Mouse (Mus musculus): ENCODE data around the gene Atic.

The Atic gene

GRCm38 (mm10) chr1:71556688-71557612 is at the start of gene Atic:
Gene Atic (plus strand): TSS chr1:71557150.
- peak; percentile 91 for DNase-seq

GRCm38 (mm10) chr1:71507251-71507650 is 49.7 kb upstream of the Atic start:
- DNase-seq = no peak

GRCm38 (mm10) chr1:71515041-71515440 is 41.9 kb upstream of the Atic start:
- peak; percentile 5 for DNase-seq

GRCm38 (mm10) chr1:71528808-71529648 is 27.9 kb upstream of the Atic start:
- DNase-seq = no peak

- DNase-seq = no peak
Measured at GRCm38 (mm10) chr1:71530779-71531178, 26.2 kb upstream of the Atic start.

GRCm38 (mm10) chr1:71531653-71532052 is 25.3 kb upstream of the Atic start:
- peak; percentile 67 for DNase-seq

- no peak for DNase-seq
Measured at GRCm38 (mm10) chr1:71539641-71540040, 17.3 kb upstream of the Atic start.

- DNase-seq = no peak
Measured at GRCm38 (mm10) chr1:71540437-71540836, 16.5 kb upstream of the Atic start.

- peak; percentile 15 for DNase-seq
Measured at GRCm38 (mm10) chr1:71550626-71551195, 6.2 kb upstream of the Atic start.

- no peak for DNase-seq
Measured at GRCm38 (mm10) chr1:71560626-71561025, 3.7 kb downstream of the Atic start.

- DNase-seq = no peak
Measured at GRCm38 (mm10) chr1:71564291-71564690, 7.3 kb downstream of the Atic start.

- no peak for DNase-seq
Measured at GRCm38 (mm10) chr1:71567884-71568605, 11.1 kb downstream of the Atic start.

- no peak for DNase-seq
Measured at GRCm38 (mm10) chr1:71570116-71570515, 13.2 kb downstream of the Atic start.

- DNase-seq = no peak
Measured at GRCm38 (mm10) chr1:71575987-71576386, 19.0 kb downstream of the Atic start.

GRCm38 (mm10) chr1:71576837-71577236 is 19.9 kb downstream of the Atic start:
- DNase-seq = no peak

- peak; percentile 8 for DNase-seq
Measured at GRCm38 (mm10) chr1:71579526-71579925, 22.6 kb downstream of the Atic start.

- DNase-seq = no peak
Measured at GRCm38 (mm10) chr1:71580408-71580807, 23.5 kb downstream of the Atic start.

- no peak for DNase-seq
Measured at GRCm38 (mm10) chr1:71583302-71583701, 26.4 kb downstream of the Atic start.

- no peak for DNase-seq
Measured at GRCm38 (mm10) chr1:71583900-71584299, 26.9 kb downstream of the Atic start.

GRCm38 (mm10) chr1:71586658-71587057 is 29.7 kb downstream of the Atic start:
- no peak for DNase-seq

GRCm38 (mm10) chr1:71590038-71590437 is 33.1 kb downstream of the Atic start:
- no peak for DNase-seq

GRCm38 (mm10) chr1:71593184-71593583 is 36.2 kb downstream of the Atic start:
- no peak for DNase-seq

- DNase-seq = no peak
Measured at GRCm38 (mm10) chr1:71594268-71594667, 37.3 kb downstream of the Atic start.

All from kidney, adult 18-20 months (tissue).